Mouse (Mus musculus) kidney, adult 2 months (tissue): ENCODE data around the gene Nop9.

Experiments used
- CTCF ChIP-seq: fragments of 200-500 bp; conservative IDR thresholded peaks from 2 replicates; pipeline ENCODE4 v1.5.1; 2011; ENCODE audit warnings: low read depth, mild to moderate bottlenecking, control low read depth, low read length, moderate library complexity, mixed read lengths; ENCODE audit not compliant: insufficient read depth, insufficient read length
- POLR2A ChIP-seq: fragments of 200-500 bp; IDR thresholded peaks from one replicate; pipeline ENCODE4 v1.6.1; 2011; ENCODE audit warnings: low read depth, low read length, control low read depth

DNA sequence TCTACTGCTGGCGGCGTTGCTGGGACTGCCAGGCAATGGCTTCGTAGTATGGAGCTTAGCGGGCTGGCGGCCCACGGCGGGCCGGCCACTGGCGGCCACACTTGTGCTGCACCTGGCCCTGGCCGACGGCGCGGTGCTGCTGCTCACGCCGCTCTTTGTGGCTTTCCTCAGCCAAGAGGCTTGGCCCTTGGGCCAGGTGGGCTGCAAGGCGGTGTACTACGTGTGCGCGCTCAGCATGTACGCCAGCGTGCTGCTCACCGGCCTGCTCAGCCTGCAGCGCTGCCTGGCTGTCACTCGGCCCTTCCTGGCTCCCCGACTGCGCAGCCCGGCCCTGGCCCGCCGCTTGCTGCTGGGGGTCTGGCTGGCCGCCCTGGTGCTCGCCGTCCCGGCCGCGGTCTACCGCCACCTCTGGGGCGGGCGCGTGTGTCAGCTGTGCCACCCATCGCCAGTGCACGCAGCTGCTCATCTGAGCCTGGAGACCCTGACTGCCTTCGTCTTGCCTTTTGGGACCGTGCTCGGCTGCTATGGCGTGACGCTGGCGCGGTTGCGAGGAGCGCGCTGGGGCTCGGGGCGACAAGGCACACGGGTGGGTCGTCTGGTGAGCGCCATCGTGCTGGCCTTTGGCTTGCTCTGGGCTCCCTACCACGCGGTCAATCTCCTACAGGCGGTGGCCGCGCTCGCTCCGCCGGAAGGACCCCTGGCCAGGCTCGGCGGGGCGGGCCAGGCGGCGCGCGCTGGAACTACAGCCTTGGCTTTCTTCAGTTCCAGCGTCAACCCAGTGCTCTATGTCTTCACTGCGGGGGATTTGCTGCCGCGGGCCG lies 16.7 kb downstream of the Nop9 start:
- TF ChIP-seq CTCF (no peak), POLR2A (no peak)
